Mouse (Mus musculus) kidney, adult 2 months (tissue): ENCODE measurements around the gene Cox11. TPM values are rescaled to one million over a fixed set of nuclear protein-coding genes. Genes with fewer than 3 reads are reported as not detected.

ENCODE experiments used
- DNase-seq: peaks from one replicate; pipeline ENCODE4 v3.0.0; 2021
- H3K27ac ChIP-seq: fragments of 200-500 bp; 2 replicates; pipeline ENCODE4 v1.5.1; 2012; ENCODE audit warnings: low read depth, low read length, control low read depth, inconsistent platforms; ENCODE audit not compliant: insufficient read depth
- H3K27me3 ChIP-seq: fragments of 200-500 bp; replicated peaks from 2 replicates; pipeline ENCODE4 v1.6.1; 2012; ENCODE audit warnings: mild to moderate bottlenecking, moderate library complexity, low read length, inconsistent platforms; ENCODE audit not compliant: control insufficient read depth, insufficient read depth
- H3K36me3 ChIP-seq: fragments of 200-500 bp; 2 replicates; pipeline ENCODE4 v1.6.1; 2012; ENCODE audit warnings: mild to moderate bottlenecking, moderate library complexity, low read length, inconsistent platforms; ENCODE audit not compliant: control insufficient read depth, insufficient read depth
- H3K4me1 ChIP-seq: fragments of 200-500 bp; 2 replicates; pipeline ENCODE4 v1.6.1; 2011; ENCODE audit warnings: low read length; ENCODE audit not compliant: control insufficient read depth, insufficient read depth
- H3K4me3 ChIP-seq: fragments of 200-500 bp; 2 replicates; pipeline ENCODE4 v1.5.1; 2011; ENCODE audit warnings: mild to moderate bottlenecking, low read depth, low read length, control low read depth; ENCODE audit not compliant: insufficient read depth
- CTCF ChIP-seq: fragments of 200-500 bp; conservative IDR thresholded peaks from 2 replicates; pipeline ENCODE4 v1.5.1; 2011; ENCODE audit warnings: low read depth, mild to moderate bottlenecking, control low read depth, low read length, moderate library complexity, mixed read lengths; ENCODE audit not compliant: insufficient read depth, insufficient read length
- POLR2A ChIP-seq: fragments of 200-500 bp; IDR thresholded peaks from one replicate; pipeline ENCODE4 v1.6.1; 2011; ENCODE audit warnings: low read depth, low read length, control low read depth
- WGBS: fragments of 180-500 bp; shearing (Covaris S2); methylation state at CpG from one replicate; pipeline ENCODE4 v1.1.7; 2018; 5-methylcytosine and 5-hydroxymethylcytosine counted together
- polyA plus RNA-seq: library from polyadenylated mRNA; depleted of rRNA; stranded (reverse); fragments of >200 nt; gene quantifications from 2 replicates; pipeline ENCODE4 v1.2.3, GENCODE M21; 2012; rRNA removed

The Cox11 gene
- polyA plus RNA-seq = 13.6 and 15.6 TPM in 2 replicates

- Histone ChIP-seq H3K4me1 (peaks cover 15% of the 10 kb centered on the region; the same call in 1 of the 2 replicates), H3K36me3 (no peaks in the 10 kb centered on the region), H3K27ac (peak within 1 kb of the TSS; percentile 82), H3K27me3 (no peaks in the 10 kb centered on the region), H3K4me3 (peak within 1 kb of the TSS; percentile 85)
- DNase-seq = peak; percentile 96
- TF ChIP-seq CTCF (peak; percentile 39), POLR2A (peak; percentile 56)
- under 1% methylated on average over 48 of the region's 48 CpGs for WGBS
Observed at GRCm38 (mm10) chr11:90637440-90638311, at the start of gene Cox11, which contains the start of gene Stxbp4. Gene Cox11 (plus strand): TSS chr11:90638173. Gene Stxbp4 (minus strand): TSS chr11:90638084.

- no peak for TF ChIP-seq CTCF
- no peak for TF ChIP-seq POLR2A
- WGBS = 79% methylated on average over 1 of the region's 1 CpGs
- peaks cover 15% of the 10 kb centered on the region for H3K36me3 ChIP-seq
Observed at GRCm38 (mm10) chr11:90590996-90591395, 47.0 kb upstream of the Cox11 start.

GRCm38 (mm10) chr11:90595826-90596225, 42.1 kb upstream of the Cox11 start:
- Histone ChIP-seq H3K27me3 (no peaks in the 10 kb centered on the region), H3K36me3 (peaks cover 14% of the 10 kb centered on the region), H3K27ac (no peak overlapping the region), H3K4me3 (no peak overlapping the region), H3K4me1 (no peaks in the 10 kb centered on the region)
- TF ChIP-seq POLR2A (no peak), CTCF (no peak)
- 60% methylated on average over 1 of the region's 1 CpGs for WGBS
- DNase-seq = no peak

More at GRCm38 (mm10) chr11:90590996-90591395, 47.0 kb upstream of the Cox11 start:
- Histone ChIP-seq H3K4me1 (no peaks in the 10 kb centered on the region), H3K27me3 (no peaks in the 10 kb centered on the region), H3K27ac (no peak overlapping the region), H3K4me3 (no peak overlapping the region)
- no peak for DNase-seq

GRCm38 (mm10) chr11:90603066-90603465, 34.9 kb upstream of the Cox11 start:
- TF ChIP-seq CTCF = no peak
- Histone ChIP-seq H3K4me3 (no peak overlapping the region), H3K4me1 (no peaks in the 10 kb centered on the region), H3K27me3 (no peaks in the 10 kb centered on the region), H3K36me3 (peaks cover 8% of the 10 kb centered on the region), H3K27ac (no peak overlapping the region)
- 80% methylated on average over 2 of the region's 2 CpGs for WGBS
- DNase-seq = no peak

- Histone ChIP-seq H3K4me3 (no peak overlapping the region), H3K36me3 (peaks cover 5% of the 10 kb centered on the region), H3K27me3 (no peaks in the 10 kb centered on the region), H3K4me1 (no peaks in the 10 kb centered on the region), H3K27ac (no peak overlapping the region)
- TF ChIP-seq CTCF = no peak
- TF ChIP-seq POLR2A = no peak
- DNase-seq = no peak
Observed at GRCm38 (mm10) chr11:90612118-90612517, 25.9 kb upstream of the Cox11 start.

- H3K4me3 ChIP-seq = no peak overlapping the region
- peaks cover 5% of the 10 kb centered on the region for H3K36me3 ChIP-seq
- TF ChIP-seq CTCF = no peak
- no peak for TF ChIP-seq POLR2A
- no peaks in the 10 kb centered on the region for H3K27me3 ChIP-seq
- no peak for DNase-seq
- no peak overlapping the region for H3K27ac ChIP-seq
- H3K4me1 ChIP-seq = no peaks in the 10 kb centered on the region
- WGBS = 70% methylated on average over 6 of the region's 6 CpGs
Observed at GRCm38 (mm10) chr11:90614743-90615142, 23.2 kb upstream of the Cox11 start.

GRCm38 (mm10) chr11:90616431-90616830, 21.5 kb upstream of the Cox11 start:
- H3K27me3 ChIP-seq = no peaks in the 10 kb centered on the region
- H3K4me3 ChIP-seq = no peak overlapping the region
- TF ChIP-seq CTCF (no peak), POLR2A (no peak)
- H3K27ac ChIP-seq = no peak overlapping the region
- H3K4me1 ChIP-seq = no peaks in the 10 kb centered on the region
- H3K36me3 ChIP-seq = peaks cover 5% of the 10 kb centered on the region
- DNase-seq = no peak
